Mouse (Mus musculus) liver, embryonic 14.5 days (tissue): ENCODE measurements around the gene Ppcs.

Experiments
- CTCF ChIP-seq: IDR thresholded peaks from 2 replicates; pipeline ENCODE4 v1.5.1; 2016; ENCODE audit warnings: antibody characterized with exemption, low read depth, control low read depth
- EP300 ChIP-seq: IDR thresholded peaks from 2 replicates; pipeline ENCODE4 v1.6.1; 2016; ENCODE audit warnings: antibody characterized with exemption, low read depth

DNA sequence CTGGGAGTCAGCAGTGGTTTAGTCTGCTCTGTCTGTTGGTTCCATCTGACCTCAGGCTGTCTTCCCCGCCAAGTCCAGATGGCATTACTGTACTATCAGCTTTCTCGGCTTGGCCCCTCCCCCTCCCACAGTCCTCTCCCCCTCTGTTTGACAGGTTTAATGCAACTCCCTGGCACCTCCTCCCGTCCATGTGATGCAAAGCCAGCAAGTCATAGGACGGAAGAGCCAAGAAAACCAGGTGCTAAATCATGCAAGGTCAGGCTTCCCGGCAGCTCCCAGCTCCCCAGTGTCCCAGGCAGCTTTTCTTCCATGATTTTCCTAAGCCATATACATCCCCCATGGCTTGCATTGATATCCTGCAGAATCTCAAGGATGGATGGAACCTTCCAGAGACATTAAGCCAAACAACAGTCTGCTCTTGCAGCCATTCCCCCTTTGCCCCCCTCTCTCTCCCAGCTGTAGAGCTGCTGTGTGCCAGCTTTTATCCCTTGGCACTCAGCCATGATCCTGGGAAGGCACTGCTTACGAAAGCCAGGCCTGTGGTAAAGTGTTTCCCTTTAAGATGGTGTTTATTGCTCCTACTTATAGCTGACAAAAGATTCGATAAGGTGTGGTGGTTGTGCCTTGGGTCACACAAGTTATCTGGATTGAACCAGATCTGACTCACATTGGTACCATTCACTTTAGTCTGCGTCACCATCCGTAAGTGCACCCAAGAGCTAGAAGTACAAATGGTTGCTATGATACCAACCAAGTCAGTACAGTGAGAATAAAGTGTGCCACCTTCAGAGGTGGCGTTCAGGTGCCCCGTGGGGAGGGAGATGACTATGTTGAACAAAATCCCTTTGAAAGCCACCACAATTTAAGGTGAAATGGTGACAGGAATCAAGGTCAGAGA, 40.9 kb upstream of the Ppcs start:
- TF ChIP-seq CTCF (no peak), EP300 (no peak)
